Mouse (Mus musculus) midbrain, postnatal 0 days (tissue): ENCODE measurements around the gene Ppil4. TPM values are rescaled to one million over a fixed set of nuclear protein-coding genes. Genes with fewer than 3 reads are reported as not detected.

Source experiments
- ATAC-seq: fragments of 200-750 bp; cut with Nextera tagmentation; 2 replicates; pipeline ENCODE4 v1.8.0; 2017; ENCODE audit warnings: moderate number of reproducible peaks, mild to moderate bottlenecking, moderate TSS enrichment, moderate library complexity; ENCODE audit not compliant: low FRiP score
- DNase-seq: peaks from one replicate; pipeline ENCODE4 v3.0.0-alpha.2; 2015; ENCODE audit warnings: low spot score
- H3K27ac ChIP-seq: fragments of 300-500 bp; sonication (generic); 2 replicates; pipeline ENCODE4 v1.5.1; 2014; ENCODE audit warnings: low read depth, mild to moderate bottlenecking, low read length, mixed read lengths
- H3K27me3 ChIP-seq: fragments of 300-500 bp; sonication (generic); 2 replicates; pipeline ENCODE4 v1.6.1; 2014; ENCODE audit warnings: low read length, control low read depth, mixed read lengths; ENCODE audit not compliant: insufficient read depth
- H3K36me3 ChIP-seq: fragments of 300-500 bp; sonication (generic); 2 replicates; pipeline ENCODE4 v1.6.1; 2014; ENCODE audit warnings: low read length, control low read depth, mixed read lengths; ENCODE audit not compliant: insufficient read depth
- H3K4me1 ChIP-seq: fragments of 300-500 bp; sonication (generic); 2 replicates; pipeline ENCODE4 v1.6.1; 2014; ENCODE audit warnings: mild to moderate bottlenecking, control low read depth, antibody characterized with exemption, low read length, mixed read lengths; ENCODE audit not compliant: insufficient read depth
- H3K4me2 ChIP-seq: fragments of 300-500 bp; sonication (generic); 2 replicates; pipeline ENCODE4 v1.6.1; 2014; ENCODE audit warnings: low read depth, mild to moderate bottlenecking, low read length, mixed read lengths; ENCODE audit not compliant: poor library complexity, severe bottlenecking
- H3K4me3 ChIP-seq: fragments of 300-500 bp; sonication (generic); 2 replicates; pipeline ENCODE4 v1.5.1; 2014; ENCODE audit warnings: low read depth, mild to moderate bottlenecking, low read length, moderate library complexity
- H3K9ac ChIP-seq: fragments of 300-500 bp; sonication (generic); replicated peaks from 2 replicates; pipeline ENCODE4 v1.6.1; 2014; ENCODE audit warnings: mild to moderate bottlenecking, low read length, moderate library complexity, mixed read lengths; ENCODE audit not compliant: poor library complexity, severe bottlenecking
- H3K9me3 ChIP-seq: fragments of 300-500 bp; sonication (generic); 2 replicates; pipeline ENCODE4 v1.6.1; 2016; ENCODE audit warnings: low read length, control low read depth
- CTCF ChIP-seq: IDR thresholded peaks from 2 replicates; pipeline ENCODE4 v1.5.1; 2016; ENCODE audit warnings: antibody characterized with exemption, mild to moderate bottlenecking
- WGBS: fragments of 180-500 bp; shearing (Covaris S2); extraction: QIAGEN DNeasy Blood & Tissue Kit; methylation state at CpG from one replicate; pipeline ENCODE4 v1.1.7; 2014; 5-methylcytosine and 5-hydroxymethylcytosine counted together
- polyA plus RNA-seq: library from polyadenylated mRNA; unstranded; fragments of >200 nt; fragmentation: Nextera tagmentation; extraction: Ambion mirVana; gene quantifications from 2 replicates; pipeline ENCODE4 v1.2.1, GENCODE M21; 2015
- total RNA-seq: library from RNA; depleted of rRNA; stranded (reverse); fragments of >200 nt; gene quantifications from 2 replicates; pipeline ENCODE4 v1.2.3, GENCODE M21; 2014

The Ppil4 gene
- total and polyA plus RNA-seq, 2 experiments from 2014 or later = 30.6 to 50.6 TPM

- no peak overlapping the region for H3K4me3 ChIP-seq
- whole genome bisulfite sequencing = 96% methylated on average over 9 of the region's 9 CpGs
- no peak for TF ChIP-seq CTCF
- H3K9me3 ChIP-seq = no peaks in the 10 kb centered on the region
- ATAC-seq (no peak), DNase-seq (no peak)
- no peaks in the 10 kb centered on the region for H3K4me1 ChIP-seq
- H3K9ac ChIP-seq = no peak overlapping the region
- H3K4me2 ChIP-seq = no peak overlapping the region
- H3K27me3 ChIP-seq = no peaks in the 10 kb centered on the region
- no peak overlapping the region for H3K27ac ChIP-seq
- peaks cover 10% of the 10 kb centered on the region for H3K36me3 ChIP-seq
Measured at GRCm38 (mm10) chr10:7826106-7826505, 33.4 kb downstream of the Ppil4 start.

DNA sequence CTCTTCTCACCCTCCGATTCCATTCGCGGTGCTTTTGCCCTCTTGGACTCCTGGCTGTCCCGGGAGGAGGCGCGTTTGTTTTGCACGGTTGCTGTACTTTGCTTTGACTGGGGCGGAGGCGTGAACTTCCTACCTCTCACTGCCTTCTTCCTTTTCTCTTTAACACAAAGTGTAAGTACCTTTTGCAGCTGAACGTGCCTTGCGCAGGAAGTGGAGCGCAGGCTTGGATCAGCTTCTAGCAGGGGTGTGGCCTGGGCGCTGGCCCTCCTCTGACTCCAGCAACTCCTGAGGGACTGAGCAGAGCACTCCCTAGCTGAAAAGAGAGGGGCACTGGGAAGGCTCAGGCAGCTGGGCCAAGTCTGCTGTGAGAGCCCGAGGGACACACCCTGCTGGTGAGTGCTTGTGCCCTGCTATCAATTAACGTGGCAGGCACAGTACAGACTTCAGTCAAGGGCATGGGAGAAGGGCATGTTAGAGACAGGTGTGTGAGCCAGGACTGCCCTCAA lies 39.5 kb downstream of the Ppil4 start, which contains the start of gene Zc3h12d:
TSS of gene Zc3h12d (plus strand) at position 300 of the 506 bp plus-strand sequence.
- H3K4me1 ChIP-seq = 0 out of 2 replicates have a peak, but pooled peaks cover 4% of the 10 kb centered on the region
- no peaks in the 10 kb centered on the region for H3K27me3 ChIP-seq
- peak within 1 kb of the TSS; percentile 24 for H3K4me2 ChIP-seq
- ATAC-seq (no peak), DNase-seq (no peak)
- no peak for TF ChIP-seq CTCF
- H3K27ac ChIP-seq = no peak within 1 kb of the TSS
- H3K4me3 ChIP-seq = no peak within 1 kb of the TSS
- 12% methylated on average over 15 of the region's 15 CpGs for WGBS
- H3K9ac ChIP-seq = no peak within 1 kb of the TSS
- no peaks in the 10 kb centered on the region for H3K36me3 ChIP-seq
- H3K9me3 ChIP-seq = no peaks in the 10 kb centered on the region

DNA sequence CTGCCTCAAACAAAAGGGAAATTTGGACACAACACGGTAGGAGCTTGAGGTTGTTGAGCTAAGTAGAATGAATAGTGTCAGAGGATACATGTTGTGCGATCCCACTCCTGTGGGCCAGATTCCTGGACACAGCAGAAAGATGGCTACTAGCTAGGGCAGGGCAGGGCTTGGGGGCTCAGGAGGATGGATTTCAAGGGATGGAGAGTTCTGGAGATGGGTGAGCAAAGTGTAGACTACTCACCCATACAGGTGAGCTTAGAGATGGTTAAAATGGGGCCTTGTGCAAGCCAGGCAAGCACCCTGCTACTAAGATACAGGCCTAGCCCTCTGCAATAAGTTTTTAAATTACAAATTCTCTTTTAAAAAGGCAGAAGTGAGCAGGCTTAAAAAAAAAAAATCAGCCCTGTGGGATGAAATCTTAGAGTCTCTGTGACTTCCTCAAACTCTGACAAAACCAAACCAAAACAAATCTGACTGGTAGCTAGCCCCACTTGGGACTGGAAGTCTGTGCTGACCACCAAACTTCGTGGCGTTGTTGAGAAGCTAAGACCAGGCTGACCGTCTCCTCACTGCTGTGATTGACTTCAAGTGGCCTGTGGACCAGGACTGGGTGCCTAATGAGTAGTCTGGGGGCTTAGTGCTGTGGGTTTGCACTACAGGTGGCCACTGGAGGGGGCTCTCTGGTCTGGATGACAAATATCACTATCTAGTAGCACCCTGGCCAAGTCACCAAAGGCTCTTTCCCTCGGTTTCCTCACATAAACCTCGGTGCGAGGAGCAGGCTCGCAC lies 40.9 kb downstream of the Ppil4 start:
- DNase-seq (no peak), ATAC-seq (no peak)
- no peak for TF ChIP-seq CTCF
- H3K36me3 ChIP-seq = no peaks in the 10 kb centered on the region
- WGBS = 86% methylated on average over 9 of the region's 9 CpGs
- no peak overlapping the region for H3K9ac ChIP-seq
- no peaks in the 10 kb centered on the region for H3K27me3 ChIP-seq
- H3K4me3 ChIP-seq = no peak overlapping the region
- H3K27ac ChIP-seq = no peak overlapping the region
- H3K9me3 ChIP-seq = no peaks in the 10 kb centered on the region
- no peak overlapping the region for H3K4me2 ChIP-seq
- H3K4me1 ChIP-seq = 0 out of 2 replicates have a peak, but pooled peaks cover 4% of the 10 kb centered on the region

GRCm38 (mm10) chr10:7834671-7835225 lies 42.1 kb downstream of the Ppil4 start:
- H3K4me3 ChIP-seq = no peak overlapping the region
- H3K27me3 ChIP-seq = no peaks in the 10 kb centered on the region
- no peak for TF ChIP-seq CTCF
- no peaks in the 10 kb centered on the region for H3K9me3 ChIP-seq
- DNase-seq = no peak
- no peaks in the 10 kb centered on the region for H3K36me3 ChIP-seq
- WGBS = 70% methylated on average over 10 of the region's 10 CpGs
- no peak for ATAC-seq
- H3K4me1 ChIP-seq = 0 out of 2 replicates have a peak, but pooled peaks cover 4% of the 10 kb centered on the region
- no peak overlapping the region for H3K9ac ChIP-seq
- H3K4me2 ChIP-seq = no peak overlapping the region
- H3K27ac ChIP-seq = no peak overlapping the region

GRCm38 (mm10) chr10:7836902-7837301 lies 44.2 kb downstream of the Ppil4 start:
- Histone ChIP-seq H3K9me3 (no peaks in the 10 kb centered on the region), H3K4me2 (no peak overlapping the region), H3K9ac (no peak overlapping the region), H3K36me3 (no peaks in the 10 kb centered on the region), H3K27ac (no peak overlapping the region), H3K4me1 (0 out of 2 replicates have a peak, but pooled peaks cover 4% of the 10 kb centered on the region), H3K4me3 (no peak overlapping the region), H3K27me3 (no peaks in the 10 kb centered on the region)
- ATAC-seq (no peak), DNase-seq (no peak)
- TF ChIP-seq CTCF = 0 out of 2 replicates have a peak, but pooled peaks have one; percentile 17
- 71% methylated on average over 2 of the region's 2 CpGs for WGBS

- DNase-seq = no peak
- H3K9me3 ChIP-seq = no peaks in the 10 kb centered on the region
- H3K4me2 ChIP-seq = no peak overlapping the region
- H3K36me3 ChIP-seq = no peaks in the 10 kb centered on the region
- H3K9ac ChIP-seq = no peak overlapping the region
- no peak overlapping the region for H3K27ac ChIP-seq
- H3K4me3 ChIP-seq = no peak overlapping the region
- H3K4me1 ChIP-seq = no peaks in the 10 kb centered on the region
- no peak for ATAC-seq
- H3K27me3 ChIP-seq = no peaks in the 10 kb centered on the region
- no peak for TF ChIP-seq CTCF
- 92% methylated on average over 8 of the region's 8 CpGs for whole genome bisulfite sequencing
Measured at GRCm38 (mm10) chr10:7837446-7837845, 44.8 kb downstream of the Ppil4 start.
